Mouse (Mus musculus) embryo, embryonic 11.5 days (tissue): Measurements from ENCODE around the gene Zfand3.

Experiments used
- DNase-seq: peaks from one replicate; pipeline ENCODE4 v3.0.0-alpha.2; 2012; ENCODE audit warnings: low read depth, low spot score

Zfand3 gene

GRCm38 (mm10) chr17:30052347-30052742 is 47.8 kb downstream of the Zfand3 start:
- DNase-seq: no peak

GRCm38 (mm10) chr17:30053463-30053862 is 48.9 kb downstream of the Zfand3 start:
- DNase-seq: no peak

GRCm38 (mm10) chr17:30053871-30054270 is 49.3 kb downstream of the Zfand3 start:
- no peak for DNase-seq

- no peak for DNase-seq
Measured at GRCm38 (mm10) chr17:30056226-30056625, 51.7 kb downstream of the Zfand3 start.

- DNase-seq: no peak
Measured at GRCm38 (mm10) chr17:30058594-30058993, 54.1 kb downstream of the Zfand3 start.

GRCm38 (mm10) chr17:30059066-30059465 is 54.5 kb downstream of the Zfand3 start:
- DNase-seq: no peak

GRCm38 (mm10) chr17:30061100-30061837 is 56.7 kb downstream of the Zfand3 start:
- no peak for DNase-seq

GRCm38 (mm10) chr17:30063849-30064248 is 59.3 kb downstream of the Zfand3 start:
- no peak for DNase-seq

- DNase-seq: no peak
Measured at GRCm38 (mm10) chr17:30064746-30065145, 60.2 kb downstream of the Zfand3 start.

- DNase-seq: no peak
Measured at GRCm38 (mm10) chr17:30069776-30070175, 65.2 kb downstream of the Zfand3 start.

GRCm38 (mm10) chr17:30070631-30071030 is 66.1 kb downstream of the Zfand3 start:
- DNase-seq: no peak

GRCm38 (mm10) chr17:30072613-30073012 is 68.1 kb downstream of the Zfand3 start:
- no peak for DNase-seq

GRCm38 (mm10) chr17:30075896-30076295 is 71.4 kb downstream of the Zfand3 start:
- DNase-seq: no peak

GRCm38 (mm10) chr17:30084007-30084406 is 79.5 kb downstream of the Zfand3 start:
- DNase-seq: no peak

- DNase-seq: no peak
Measured at GRCm38 (mm10) chr17:30086695-30087094, 82.2 kb downstream of the Zfand3 start.

GRCm38 (mm10) chr17:30088431-30088830 is 83.9 kb downstream of the Zfand3 start:
- no peak for DNase-seq

GRCm38 (mm10) chr17:30090416-30090815 is 85.9 kb downstream of the Zfand3 start:
- DNase-seq: no peak

GRCm38 (mm10) chr17:30093148-30093749 is 88.7 kb downstream of the Zfand3 start:
- no peak for DNase-seq

GRCm38 (mm10) chr17:30097156-30097555 is 92.6 kb downstream of the Zfand3 start:
- no peak for DNase-seq

- no peak for DNase-seq
Measured at GRCm38 (mm10) chr17:30097677-30098076, 93.1 kb downstream of the Zfand3 start.

GRCm38 (mm10) chr17:30099670-30100069 is 95.1 kb downstream of the Zfand3 start:
- no peak for DNase-seq

- DNase-seq: no peak
Measured at GRCm38 (mm10) chr17:30101801-30102200, 97.3 kb downstream of the Zfand3 start.

GRCm38 (mm10) chr17:30103005-30103404 is 98.5 kb downstream of the Zfand3 start:
- DNase-seq: no peak
